Mouse (Mus musculus) G1E-ER4 (cell line): ENCODE measurements around the gene Wnt7a. TPM values are rescaled to one million over a fixed set of nuclear protein-coding genes. Genes with fewer than 3 reads are reported as not detected.

ENCODE experiments used
- GATA1 ChIP-seq: IDR thresholded peaks from one replicate; pipeline ENCODE4 v1.8.0; 2012; ENCODE audit warnings: low read length, inconsistent platforms
- polyA plus RNA-seq: library from polyadenylated mRNA; stranded (reverse); fragments of >175 nt; gene quantifications from 2 replicates; pipeline ENCODE4 v1.2.3, GENCODE M21; 2012

Wnt7a gene
- polyA plus RNA-seq, 1 experiment: not detected

DNA sequence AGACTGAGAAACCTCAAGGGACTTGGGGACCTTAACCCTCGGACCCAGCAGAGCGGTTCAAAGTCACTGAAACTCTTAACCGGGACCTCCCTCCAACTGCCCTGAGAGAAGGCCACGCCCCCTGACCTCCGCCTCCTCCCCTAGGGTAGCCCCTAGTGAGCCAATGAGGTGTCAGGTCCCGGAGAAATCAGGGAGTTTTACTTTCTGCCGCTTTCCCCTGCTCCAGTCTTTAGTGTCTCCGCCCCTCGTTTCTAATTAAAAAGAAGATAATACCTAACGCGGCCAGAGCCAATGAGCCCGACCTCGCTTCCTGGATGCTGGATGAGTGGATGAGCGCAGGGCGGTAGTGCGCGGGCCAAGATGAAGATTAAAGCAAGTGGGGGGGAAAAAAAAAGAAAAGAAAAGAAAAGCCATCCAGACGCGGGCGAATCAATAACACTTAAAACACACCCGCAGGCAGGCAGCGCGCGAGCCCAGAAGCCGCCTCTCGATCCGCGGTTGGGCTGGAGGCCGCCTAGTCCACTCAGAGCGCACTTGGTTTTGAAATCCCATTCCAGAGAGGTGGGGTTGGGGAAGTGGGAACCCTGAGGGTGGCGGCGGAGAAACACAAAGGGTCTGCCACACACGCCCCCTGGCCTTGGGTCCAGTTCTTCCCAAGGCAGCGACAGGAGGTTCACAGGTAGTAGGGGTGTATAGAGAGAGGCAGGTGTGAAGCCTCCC lies 1.6 kb downstream of the Wnt7a start:
- no peak for TF ChIP-seq GATA1

DNA sequence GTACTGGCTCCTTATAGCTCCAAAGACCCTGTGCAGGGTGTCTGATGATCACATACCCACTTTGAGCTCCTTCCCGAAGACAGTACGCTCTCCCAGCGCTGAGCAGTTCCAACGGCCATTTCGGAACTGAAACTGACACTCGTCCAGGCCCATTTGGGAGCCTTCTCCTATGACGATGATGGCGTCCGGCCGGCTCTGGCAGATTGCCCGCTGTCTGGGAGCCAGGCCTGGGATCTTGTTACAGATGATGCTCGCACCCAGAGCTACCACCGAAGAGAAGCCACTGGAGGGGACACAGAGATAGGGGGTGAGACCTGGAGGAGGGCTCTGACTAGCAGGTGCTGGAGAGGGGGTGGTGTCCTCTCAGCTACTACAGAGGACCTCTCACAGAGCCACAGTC lies 2.5 kb downstream of the Wnt7a start:
- TF ChIP-seq GATA1: no peak

- no peak for TF ChIP-seq GATA1
Observed at GRCm38 (mm10) chr6:91401591-91401990, 9.6 kb downstream of the Wnt7a start.

- TF ChIP-seq GATA1: no peak
Observed at GRCm38 (mm10) chr6:91400514-91400913, 10.6 kb downstream of the Wnt7a start.

- TF ChIP-seq GATA1: no peak
Observed at GRCm38 (mm10) chr6:91392475-91393174, 18.5 kb downstream of the Wnt7a start.

- no peak for TF ChIP-seq GATA1
Observed at GRCm38 (mm10) chr6:91389141-91389540, 22.0 kb downstream of the Wnt7a start.

GRCm38 (mm10) chr6:91384415-91384814 lies 26.7 kb downstream of the Wnt7a start:
- TF ChIP-seq GATA1: no peak

GRCm38 (mm10) chr6:91383871-91384270 lies 27.3 kb downstream of the Wnt7a start:
- TF ChIP-seq GATA1: no peak

DNA sequence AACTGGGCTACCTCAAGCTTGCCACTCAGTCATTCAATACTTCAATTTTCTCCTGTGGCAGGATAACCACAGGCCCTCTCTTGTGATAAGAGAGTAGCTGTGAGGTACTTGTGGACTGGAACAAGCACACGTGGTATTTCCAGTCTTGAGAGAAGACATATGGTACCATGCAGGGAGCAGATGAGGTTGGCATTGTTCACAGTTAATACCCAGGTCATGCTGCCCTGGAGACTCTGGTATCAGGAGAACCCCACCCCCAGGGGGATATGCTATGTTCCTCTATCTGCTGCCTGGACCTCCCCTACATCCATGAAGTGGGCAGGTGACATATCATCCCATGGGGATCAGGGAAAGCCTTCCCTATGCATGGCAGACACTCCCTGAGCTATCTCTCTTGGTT lies 27.9 kb downstream of the Wnt7a start:
- no peak for TF ChIP-seq GATA1

- TF ChIP-seq GATA1: no peak
Observed at GRCm38 (mm10) chr6:91379871-91380270, 31.3 kb downstream of the Wnt7a start.

- no peak for TF ChIP-seq GATA1
Observed at GRCm38 (mm10) chr6:91379266-91379665, 31.9 kb downstream of the Wnt7a start.

GRCm38 (mm10) chr6:91372977-91373376 lies 38.2 kb downstream of the Wnt7a start:
- TF ChIP-seq GATA1: no peak

- no peak for TF ChIP-seq GATA1
Observed at GRCm38 (mm10) chr6:91372586-91372971, 38.6 kb downstream of the Wnt7a start.

DNA sequence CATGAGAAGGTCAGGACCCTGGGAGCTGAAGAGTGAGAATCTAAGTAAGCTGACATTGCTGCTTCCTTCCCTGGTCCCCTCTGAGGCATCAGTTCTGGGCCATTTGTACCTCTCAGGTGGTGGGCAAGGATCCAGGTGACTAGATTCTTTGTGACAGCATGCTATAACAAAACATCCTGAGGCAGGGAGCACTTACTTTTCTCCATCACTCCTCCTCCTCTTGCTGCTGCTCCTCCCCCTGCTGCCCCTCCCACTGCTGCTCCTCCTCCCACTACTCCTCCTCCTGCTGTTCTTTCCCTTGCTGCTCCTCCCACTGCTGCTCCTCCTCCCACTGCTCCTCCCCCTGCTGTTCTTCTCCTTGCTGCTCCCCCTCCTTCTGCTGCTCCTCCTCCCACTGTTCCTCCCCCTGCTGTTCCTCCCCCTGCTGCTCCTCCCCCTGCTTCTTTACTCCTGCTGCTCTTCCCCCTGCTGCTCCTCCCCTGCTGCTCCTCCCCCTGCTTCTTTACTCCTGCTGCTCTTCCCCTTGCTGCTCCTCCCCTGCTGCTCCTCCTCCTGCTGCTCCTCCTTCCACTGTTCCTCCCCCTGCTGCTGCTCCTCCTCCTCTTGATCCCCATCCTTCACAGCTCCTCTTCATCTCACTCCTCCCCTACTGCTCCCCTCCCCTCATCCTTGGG lies 39.1 kb downstream of the Wnt7a start:
- no peak for TF ChIP-seq GATA1

DNA sequence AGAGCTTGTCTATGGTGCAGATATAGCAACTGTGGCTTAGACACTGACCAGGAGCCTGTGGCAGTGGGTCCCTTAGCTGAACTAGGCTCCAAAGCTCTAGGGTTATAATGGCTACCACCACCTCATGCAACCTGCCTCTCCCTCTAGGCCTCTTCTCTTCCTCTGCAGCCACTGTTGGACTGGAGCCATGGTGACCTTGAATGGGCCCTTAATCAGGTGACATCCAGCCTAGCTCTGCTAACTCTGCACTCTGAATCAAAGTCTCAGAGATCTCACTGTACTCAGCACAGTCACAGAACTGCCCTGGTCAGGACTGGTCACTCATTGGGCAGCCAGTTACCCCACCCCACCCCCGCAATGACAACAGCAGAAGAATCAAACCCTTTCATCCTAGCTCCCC lies 44.4 kb downstream of the Wnt7a start:
- TF ChIP-seq GATA1: no peak

- TF ChIP-seq GATA1: no peak
Observed at GRCm38 (mm10) chr6:91365480-91365879, 45.7 kb downstream of the Wnt7a start.
